Mouse (Mus musculus) liver, embryonic 14 days (tissue): Measurements from ENCODE around the gene Ofcc1. TPM values are rescaled to one million over a fixed set of nuclear protein-coding genes. Genes with fewer than 3 reads are reported as not detected.

Source experiments
- polyA plus RNA-seq: library from polyadenylated mRNA; depleted of rRNA; stranded (reverse); fragments of >200 nt; gene quantifications from 2 replicates; pipeline ENCODE4 v1.2.3, GENCODE M21; 2012; rRNA removed

Ofcc1 gene
- polyA plus RNA-seq: not detected in 2 replicates

GRCm38 (mm10) chr13:40361288-40361687, at the start of gene Ofcc1:
Gene Ofcc1, minus strand, starts transcription at chr13:40361450.

